Mouse (Mus musculus) kidney, adult 2 months (tissue): ENCODE data around the gene Pqlc2. TPM values are rescaled to one million over a fixed set of nuclear protein-coding genes. Genes with fewer than 3 reads are reported as not detected.
A peak's percentile ranks its signal among the peaks of the same experiment; 100 is the strongest.

Source experiments
- DNase-seq: peaks from one replicate; pipeline ENCODE4 v3.0.0; 2021
- H3K27ac ChIP-seq: fragments of 200-500 bp; 2 replicates; pipeline ENCODE4 v1.5.1; 2012; ENCODE audit warnings: low read depth, low read length, control low read depth, inconsistent platforms; ENCODE audit not compliant: insufficient read depth
- H3K27me3 ChIP-seq: fragments of 200-500 bp; replicated peaks from 2 replicates; pipeline ENCODE4 v1.6.1; 2012; ENCODE audit warnings: mild to moderate bottlenecking, moderate library complexity, low read length, inconsistent platforms; ENCODE audit not compliant: control insufficient read depth, insufficient read depth
- H3K36me3 ChIP-seq: fragments of 200-500 bp; 2 replicates; pipeline ENCODE4 v1.6.1; 2012; ENCODE audit warnings: mild to moderate bottlenecking, moderate library complexity, low read length, inconsistent platforms; ENCODE audit not compliant: control insufficient read depth, insufficient read depth
- H3K4me1 ChIP-seq: fragments of 200-500 bp; 2 replicates; pipeline ENCODE4 v1.6.1; 2011; ENCODE audit warnings: low read length; ENCODE audit not compliant: control insufficient read depth, insufficient read depth
- H3K4me3 ChIP-seq: fragments of 200-500 bp; 2 replicates; pipeline ENCODE4 v1.5.1; 2011; ENCODE audit warnings: mild to moderate bottlenecking, low read depth, low read length, control low read depth; ENCODE audit not compliant: insufficient read depth
- CTCF ChIP-seq: fragments of 200-500 bp; conservative IDR thresholded peaks from 2 replicates; pipeline ENCODE4 v1.5.1; 2011; ENCODE audit warnings: low read depth, mild to moderate bottlenecking, control low read depth, low read length, moderate library complexity, mixed read lengths; ENCODE audit not compliant: insufficient read depth, insufficient read length
- POLR2A ChIP-seq: fragments of 200-500 bp; IDR thresholded peaks from one replicate; pipeline ENCODE4 v1.6.1; 2011; ENCODE audit warnings: low read depth, low read length, control low read depth
- WGBS: fragments of 180-500 bp; shearing (Covaris S2); methylation state at CpG from one replicate; pipeline ENCODE4 v1.1.7; 2018; 5-methylcytosine and 5-hydroxymethylcytosine counted together
- polyA plus RNA-seq: library from polyadenylated mRNA; depleted of rRNA; stranded (reverse); fragments of >200 nt; gene quantifications from 2 replicates; pipeline ENCODE4 v1.2.3, GENCODE M21; 2012

Pqlc2 gene
- polyA plus RNA-seq, 1 experiment: 63.3 TPM

- H3K4me1 ChIP-seq: no peaks in the 10 kb centered on the region
- TF ChIP-seq POLR2A (no peak), CTCF (no peak)
- no peak overlapping the region for H3K4me3 ChIP-seq
- no peak overlapping the region for H3K27ac ChIP-seq
- no peaks in the 10 kb centered on the region for H3K27me3 ChIP-seq
- H3K36me3 ChIP-seq: peaks cover 2% of the 10 kb centered on the region; the same call in 1 of the 2 replicates
- DNase-seq: no peak
- WGBS: 80% methylated on average over 6 of the region's 6 CpGs
Measured at GRCm38 (mm10) chr4:139262981-139263380, 47.5 kb downstream of the Pqlc2 start.

GRCm38 (mm10) chr4:139259302-139259871 lies 51.1 kb downstream of the Pqlc2 start:
- H3K27me3 ChIP-seq: no peaks in the 10 kb centered on the region
- TF ChIP-seq CTCF (no peak), POLR2A (no peak)
- no peak overlapping the region for H3K27ac ChIP-seq
- H3K4me1 ChIP-seq: 0 out of 2 replicates have a peak, but pooled peaks cover 3% of the 10 kb centered on the region
- no peak for DNase-seq
- H3K36me3 ChIP-seq: no peaks in the 10 kb centered on the region
- WGBS: 66% methylated on average over 11 of the region's 11 CpGs
- no peak overlapping the region for H3K4me3 ChIP-seq

GRCm38 (mm10) chr4:139258621-139259301 lies 51.7 kb downstream of the Pqlc2 start:
- no peak for DNase-seq
- no peak for TF ChIP-seq POLR2A
- no peak for TF ChIP-seq CTCF
- Histone ChIP-seq H3K36me3 (no peaks in the 10 kb centered on the region), H3K4me3 (no peak overlapping the region), H3K27ac (no peak overlapping the region), H3K4me1 (0 out of 2 replicates have a peak, but pooled peaks cover 3% of the 10 kb centered on the region), H3K27me3 (no peaks in the 10 kb centered on the region)
- 72% methylated on average over 6 of the region's 6 CpGs for WGBS

- H3K36me3 ChIP-seq: no peaks in the 10 kb centered on the region
- no peak for DNase-seq
- WGBS: 84% methylated on average over 8 of the region's 8 CpGs
- H3K27me3 ChIP-seq: no peaks in the 10 kb centered on the region
- no peak overlapping the region for H3K27ac ChIP-seq
- TF ChIP-seq POLR2A (no peak), CTCF (no peak)
- peaks cover 20% of the 10 kb centered on the region for H3K4me1 ChIP-seq
- H3K4me3 ChIP-seq: no peak overlapping the region
Measured at GRCm38 (mm10) chr4:139256708-139257107, 53.8 kb downstream of the Pqlc2 start.

GRCm38 (mm10) chr4:139256146-139256545 lies 54.4 kb downstream of the Pqlc2 start:
- TF ChIP-seq CTCF (no peak), POLR2A (no peak)
- DNase-seq: no peak
- Histone ChIP-seq H3K27ac (no peak overlapping the region), H3K27me3 (no peaks in the 10 kb centered on the region), H3K4me3 (no peak overlapping the region), H3K36me3 (no peaks in the 10 kb centered on the region), H3K4me1 (peaks cover 25% of the 10 kb centered on the region)
- WGBS: 74% methylated on average over 4 of the region's 4 CpGs

- 48% methylated on average over 9 of the region's 9 CpGs for WGBS
- Histone ChIP-seq H3K4me1 (peaks cover 48% of the 10 kb centered on the region), H3K4me3 (no peak overlapping the region), H3K27ac (peak overlapping the region; percentile 7; the same call in 1 of the 2 replicates), H3K27me3 (no peaks in the 10 kb centered on the region), H3K36me3 (no peaks in the 10 kb centered on the region)
- TF ChIP-seq POLR2A (no peak), CTCF (no peak)
- peak; percentile 47 for DNase-seq
Measured at GRCm38 (mm10) chr4:139253206-139253605, 57.3 kb downstream of the Pqlc2 start.

GRCm38 (mm10) chr4:139252051-139252760 lies 58.3 kb downstream of the Pqlc2 start:
- Histone ChIP-seq H3K4me3 (no peak overlapping the region), H3K36me3 (no peaks in the 10 kb centered on the region), H3K27ac (peak overlapping the region; percentile 74), H3K4me1 (peaks cover 48% of the 10 kb centered on the region), H3K27me3 (no peaks in the 10 kb centered on the region)
- WGBS: 23% methylated on average over 22 of the region's 22 CpGs
- DNase-seq: peak; percentile 87
- TF ChIP-seq POLR2A (no peak), CTCF (peak; percentile 75)
